In the genomic region with DNA sequence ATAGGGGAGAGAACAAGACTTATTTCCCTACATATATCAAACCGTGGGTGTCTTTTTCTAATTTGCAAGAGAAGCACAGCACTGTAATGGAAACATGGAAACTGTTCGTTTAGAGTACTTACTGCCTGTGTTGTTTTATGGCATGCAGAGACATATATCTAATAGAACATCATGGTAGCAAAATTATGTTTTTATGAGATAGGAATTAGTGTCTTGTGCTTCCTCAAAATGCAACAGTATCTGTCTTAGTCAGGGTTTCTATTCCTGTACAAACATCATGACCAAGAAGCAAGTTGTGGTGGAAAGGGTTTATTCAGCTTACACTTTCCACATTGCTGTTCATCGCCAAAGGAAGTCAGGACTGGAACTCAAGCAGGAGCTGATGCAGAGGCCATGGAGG, we compare ENCODE assay signal across 19 mouse cellular contexts. TPM values are rescaled to one million over a fixed set of nuclear protein-coding genes. Genes with fewer than 3 reads are reported as not detected.
DNase-seq lines count a peak whose midpoint lies in the region; ATAC-seq lines count a peak whose summit lies in the region.
"Had no signal": no experiment of that assay in that cellular context is flagged by ENCODE, and none has a peak within 500 bp of the region (broad histone marks: within the 10 kb centered on the region; RNA-seq: fewer than 3 reads in every experiment).

No protein-coding gene starts in this region.

- no peaks in the 10 kb centered on the region for H3K27me3 ChIP-seq in liver, embryonic 11.5 days (replicated peaks; ENCODE audit: control insufficient read depth, insufficient read depth, low read length)
- H3K27me3 ChIP-seq in liver, embryonic 16.5 days (ENCODE audit: control insufficient read depth, insufficient read depth, low read depth, low read length): no peaks in the 10 kb centered on the region
- H3K27me3 ChIP-seq in hindbrain, embryonic 14.5 days (ENCODE audit: control insufficient read depth, insufficient read depth, low read length): no peaks in the 10 kb centered on the region
- H3K27me3 ChIP-seq: embryonic facial prominence, embryonic 13.5 days; kidney, embryonic 15.5 days had no signal

- H3K27ac ChIP-seq in liver, embryonic 11.5 days (ENCODE audit: low read depth, low read length): peak overlapping the region; percentile 97
- peak overlapping the region; percentile 99 for H3K27ac ChIP-seq in liver, embryonic 16.5 days (ENCODE audit: low read length)
- H3K27ac ChIP-seq in hindbrain, embryonic 14.5 days: no peak overlapping the region
- H3K27ac ChIP-seq: embryonic facial prominence, embryonic 13.5 days; heart, adult 2 months; hindbrain, embryonic 13.5 days; kidney, embryonic 15.5 days had no signal

- no peaks in the 10 kb centered on the region for H3K9me3 ChIP-seq in liver, embryonic 11.5 days (ENCODE audit: control insufficient read depth, low read length)
- H3K9me3 ChIP-seq in liver, embryonic 16.5 days (replicated peaks; ENCODE audit: control insufficient read depth, low read length): no peaks in the 10 kb centered on the region
- H3K9me3 ChIP-seq in hindbrain, embryonic 14.5 days (ENCODE audit: control insufficient read depth, low read length): no peaks in the 10 kb centered on the region
- H3K9me3 ChIP-seq: embryonic facial prominence, embryonic 13.5 days; hindbrain, embryonic 13.5 days; kidney, embryonic 15.5 days had no signal

- no peak for ATAC-seq in liver, embryonic 11.5 days (replicated peaks; ENCODE audit: low FRiP score)
- peak; percentile 38 for ATAC-seq in common myeloid progenitor, adult 5-6 weeks (replicated peaks; ENCODE audit: low read depth, poor library complexity, severe bottlenecking)
- ATAC-seq in liver, embryonic 16.5 days (ENCODE audit: low read depth): no peak
- ATAC-seq in hindbrain, embryonic 14.5 days (ENCODE audit: low FRiP score): no peak

- H3K9ac ChIP-seq in liver, embryonic 11.5 days (ENCODE audit: low read depth, low read length): peak overlapping the region; percentile 72
- peak overlapping the region; percentile 65 for H3K9ac ChIP-seq in liver, embryonic 16.5 days (ENCODE audit: low read depth, low read length)
- no peak overlapping the region for H3K9ac ChIP-seq in hindbrain, embryonic 14.5 days
- H3K9ac ChIP-seq: embryonic facial prominence, embryonic 13.5 days; hindbrain, embryonic 13.5 days; kidney, embryonic 15.5 days had no signal

- no peak for DNase-seq in liver, embryonic 11.5 days (ENCODE audit: low spot score)
- DNase-seq in liver: no peak
- DNase-seq in right cerebral cortex, postnatal 14 days: no peak
- no peak for DNase-seq in layer of hippocampus, postnatal 36 days
- no peak for DNase-seq in hindbrain, embryonic 14.5 days (ENCODE audit: low spot score)
- DNase-seq: cerebellum, adult 9-11 months; gastrocnemius, postnatal 10 days; heart, adult 2 months; heart, postnatal 10 days; lung, adult 2 months; lung, postnatal 36 days; right cerebral cortex, postnatal 4 days; thymus, adult 2 months had no signal

- H3K4me2 ChIP-seq in liver, embryonic 11.5 days: peak overlapping the region; percentile 63
- peak overlapping the region; percentile 61 for H3K4me2 ChIP-seq in liver, embryonic 16.5 days (ENCODE audit: low read depth, low read length)
- no peak overlapping the region for H3K4me2 ChIP-seq in hindbrain, embryonic 14.5 days (replicated peaks)
- H3K4me2 ChIP-seq: embryonic facial prominence, embryonic 13.5 days; hindbrain, embryonic 13.5 days; kidney, embryonic 15.5 days; midbrain, embryonic 11.5 days had no signal

- no peak overlapping the region for H3K4me3 ChIP-seq in liver, embryonic 11.5 days (ENCODE audit: low read depth, low read length)
- H3K4me3 ChIP-seq in liver, embryonic 16.5 days (ENCODE audit: low read depth, low read length): peak overlapping the region; percentile 46
- H3K4me3 ChIP-seq in hindbrain, embryonic 14.5 days (replicated peaks; ENCODE audit: low read length): no peak overlapping the region
- H3K4me3 ChIP-seq: embryonic facial prominence, embryonic 13.5 days; heart, adult 2 months; hindbrain, embryonic 13.5 days; kidney, embryonic 15.5 days had no signal

- 68% methylated on average over 3 of the region's 3 CpGs for WGBS in liver, embryonic 11.5 days
- WGBS in liver, embryonic 16.5 days (ENCODE audit: insufficient replicate concordance): 34% methylated on average over 3 of the region's 3 CpGs
- 83% methylated on average over 3 of the region's 3 CpGs for WGBS in hindbrain, embryonic 14.5 days

- peaks cover 56% of the 10 kb centered on the region for H3K4me1 ChIP-seq in liver, embryonic 11.5 days (replicated peaks; ENCODE audit: control insufficient read depth, insufficient read depth, low read length)
- peaks cover 76% of the 10 kb centered on the region for H3K4me1 ChIP-seq in liver, embryonic 16.5 days (ENCODE audit: control insufficient read depth, low read depth, low read length)
- no peaks in the 10 kb centered on the region for H3K4me1 ChIP-seq in hindbrain, embryonic 14.5 days (replicated peaks; ENCODE audit: control insufficient read depth, insufficient read depth, low read length)
- H3K4me1 ChIP-seq: embryonic facial prominence, embryonic 13.5 days; hindbrain, embryonic 13.5 days; kidney, embryonic 15.5 days had no signal

- H3K36me3 ChIP-seq in liver, embryonic 11.5 days (ENCODE audit: control insufficient read depth, insufficient read depth, low read length): peaks cover 7% of the 10 kb centered on the region; the same call in 1 of the 2 replicates
- H3K36me3 ChIP-seq in liver, embryonic 16.5 days (ENCODE audit: control insufficient read depth, insufficient read depth): peaks cover 28% of the 10 kb centered on the region
- H3K36me3 ChIP-seq in hindbrain, embryonic 14.5 days (replicated peaks; ENCODE audit: control insufficient read depth, insufficient read depth): no peaks in the 10 kb centered on the region
- H3K36me3 ChIP-seq: embryonic facial prominence, embryonic 13.5 days; hindbrain, embryonic 13.5 days; kidney, embryonic 15.5 days had no signal

RNA-seq across cellular contexts. Expression of a gene that starts 8.1 kb away (rescaled TPM):
- polyA plus RNA-seq in liver, embryonic 11.5 days (2014; fragmentation: Nextera tagmentation; extraction: Ambion mirVana): 44.8 and 53.0 TPM in 2 replicates
- total RNA-seq in common myeloid progenitor, adult 5-6 weeks (2017): 17.7 and 22.1 TPM in 2 replicates
- polyA plus RNA-seq in liver, embryonic 16.5 days (2015; fragmentation: Nextera tagmentation; extraction: Ambion mirVana): 110 and 156 TPM in 2 replicates
- 10 to 100 TPM; 34.4 to 36.3 TPM for total RNA-seq in layer of hippocampus, postnatal 36 days (2021)
- polyA plus RNA-seq in hindbrain, embryonic 14.5 days (2014; fragmentation: Nextera tagmentation; extraction: Ambion mirVana): 7.9 and 8.6 TPM in 2 replicates

RNA-seq across cellular contexts. Expression of a gene that starts 33.2 kb away (rescaled TPM):
- 22.3 and 22.5 TPM in 2 replicates for polyA plus RNA-seq in liver, embryonic 11.5 days (2014; fragmentation: Nextera tagmentation; extraction: Ambion mirVana)
- 29.8 and 31.7 TPM in 2 replicates for total RNA-seq in common myeloid progenitor, adult 5-6 weeks (2017)
- 2.7 and 2.9 TPM in 2 replicates for polyA plus RNA-seq in liver, embryonic 16.5 days (2015; fragmentation: Nextera tagmentation; extraction: Ambion mirVana)
- 10 to 100 TPM; 16.6 to 17.4 TPM for total RNA-seq in layer of hippocampus, postnatal 36 days (2021)
- polyA plus RNA-seq in hindbrain, embryonic 14.5 days (2014; fragmentation: Nextera tagmentation; extraction: Ambion mirVana): 13.9 and 15.6 TPM in 2 replicates
